Mouse (Mus musculus) right cerebral cortex, postnatal 14 days (tissue): ENCODE measurements around the gene Slc6a9.

Experiments
- DNase-seq: peaks from one replicate; pipeline ENCODE4 v3.0.0; 2022

The Slc6a9 gene

DNA sequence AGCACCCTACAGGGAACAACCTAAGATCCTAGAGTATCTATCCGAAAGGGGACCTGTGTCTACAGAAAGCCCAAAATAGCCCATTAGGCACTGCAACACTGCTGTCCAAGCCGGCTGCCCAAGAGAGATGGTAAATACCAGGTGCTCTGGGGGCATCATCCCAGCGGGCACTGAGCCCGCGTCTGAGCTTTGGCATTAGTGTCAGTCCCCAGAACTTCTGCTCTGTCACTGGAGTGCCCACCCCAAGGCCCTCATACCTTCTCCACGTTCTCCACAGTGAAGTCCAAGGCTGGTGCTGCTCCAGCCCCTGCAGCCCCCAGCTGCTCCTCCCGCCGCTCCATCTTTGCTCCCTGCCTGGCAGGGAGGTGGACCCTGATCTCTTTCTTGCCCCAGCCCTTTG lies 79.7 kb downstream of the Slc6a9 start:
- no peak for DNase-seq

- DNase-seq: peak; percentile 84
These were observed 80.5 kb downstream of the Slc6a9 start, which contains the start of gene Ipo13 for GRCm38 (mm10) chr4:117914591-117915442. Ipo13 (minus strand) TSS chr4:117914999.

DNA sequence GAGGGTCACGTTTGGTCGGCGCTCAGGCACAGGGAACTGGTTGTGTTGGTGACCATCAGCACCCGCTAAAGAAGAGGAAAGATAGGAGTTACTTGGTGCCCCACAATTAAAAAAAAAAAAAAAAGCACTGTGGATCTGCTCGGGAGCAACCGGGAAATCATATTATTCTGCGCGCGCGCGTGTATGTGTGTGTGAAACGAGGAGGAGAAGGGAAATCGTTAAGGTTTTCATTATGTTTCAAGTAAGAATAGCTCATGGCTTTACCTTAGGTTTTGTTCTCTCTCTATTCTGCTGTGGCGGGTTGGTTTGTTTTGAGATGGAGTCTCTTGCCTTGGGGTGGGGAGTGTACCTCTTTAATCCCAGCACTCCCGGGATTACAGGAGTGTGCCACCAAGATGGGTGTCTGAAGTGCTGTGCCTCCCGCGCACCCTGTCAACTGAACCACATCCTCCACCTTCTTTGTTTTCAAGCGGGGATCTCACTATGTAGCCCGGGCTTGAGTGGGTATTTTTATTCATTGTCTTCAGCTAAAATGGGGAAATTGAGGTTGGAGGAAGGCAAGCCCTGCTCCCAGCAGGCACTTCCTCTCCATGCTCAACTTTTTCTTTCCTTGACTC lies 81.3 kb downstream of the Slc6a9 start:
- DNase-seq: no peak

GRCm38 (mm10) chr4:117916386-117916785 lies 82.1 kb downstream of the Slc6a9 start:
- DNase-seq: no peak

DNA sequence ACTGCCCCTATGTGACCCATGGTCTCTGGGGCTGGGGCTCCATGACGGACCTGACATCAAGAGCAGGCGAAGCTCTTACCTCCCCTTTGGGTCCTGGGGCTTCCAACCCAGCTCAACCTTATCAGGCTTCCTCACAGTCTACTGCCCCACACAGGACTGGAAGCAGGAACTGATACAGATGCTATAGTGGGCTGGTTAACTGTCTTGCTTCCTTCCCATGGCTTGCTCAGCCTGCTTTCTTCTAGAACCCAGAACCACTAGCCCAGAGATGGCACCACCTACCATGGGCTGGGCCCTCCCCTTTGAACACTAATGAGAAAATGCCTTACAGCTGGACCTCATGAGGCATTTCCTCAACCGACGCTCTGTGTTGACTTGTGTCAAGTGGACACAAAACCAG lies 83.1 kb downstream of the Slc6a9 start:
- DNase-seq: no peak

- DNase-seq: no peak
These were observed 83.5 kb downstream of the Slc6a9 start for GRCm38 (mm10) chr4:117917847-117918246.

GRCm38 (mm10) chr4:117918261-117918660 lies 84.0 kb downstream of the Slc6a9 start:
- DNase-seq: no peak

- no peak for DNase-seq
These were observed 84.5 kb downstream of the Slc6a9 start for GRCm38 (mm10) chr4:117918762-117919161.

DNA sequence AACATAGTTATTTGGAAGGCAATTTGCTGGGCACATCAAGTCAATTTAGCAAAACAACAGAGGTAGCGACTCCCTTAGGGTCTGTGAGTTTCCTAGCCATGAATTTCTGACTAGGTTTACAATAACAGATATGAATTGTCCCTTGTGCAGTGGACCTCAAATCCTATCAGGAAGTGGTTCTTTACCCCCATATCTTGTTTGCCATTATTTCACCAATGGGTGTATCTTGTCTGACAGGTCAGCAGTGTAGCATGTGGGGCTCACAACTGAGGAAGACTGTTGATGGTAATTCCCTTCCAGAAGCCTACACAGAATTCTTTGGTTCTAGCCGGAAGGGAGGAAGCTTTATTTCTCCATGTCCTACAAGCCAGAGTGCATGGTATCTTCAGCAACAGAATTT lies 87.1 kb downstream of the Slc6a9 start:
- no peak for DNase-seq

DNA sequence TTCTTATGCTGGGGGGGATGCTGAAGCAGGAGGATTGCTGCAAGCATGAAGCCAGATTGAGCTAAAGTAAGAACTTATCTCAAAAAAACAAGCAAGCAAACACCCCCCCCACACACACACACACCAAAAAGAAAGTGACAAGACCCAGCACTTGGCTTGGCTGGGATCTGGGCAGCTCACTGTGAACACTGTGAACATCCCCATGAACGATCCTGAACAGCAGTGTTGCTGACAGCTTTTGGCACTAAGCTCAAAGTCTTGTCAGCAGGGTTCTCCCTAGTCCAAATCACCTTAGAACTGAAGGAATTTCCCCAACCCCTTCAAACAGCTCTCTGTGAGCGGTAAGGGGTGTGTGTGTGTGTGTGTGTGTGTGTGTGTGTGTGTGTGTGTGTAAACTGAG lies 89.1 kb downstream of the Slc6a9 start:
- no peak for DNase-seq
